Mouse (Mus musculus) frontal cortex, postnatal 10 days (tissue): ENCODE measurements at regions not wholly inside any gene's neighbourhood (a gene's known extent, or its start where the extent isn't known, plus 50 kb on each side); places are given as distances from the start of the nearest gene placed in this dataset.

Experiments used
- DNase-seq, 2 experiments: peaks; one replicate each; pipeline ENCODE4 v3.0.0; 2022; ENCODE audit warnings: low spot score in 2 of 2, mixed read lengths in 1 of 2

DNA sequence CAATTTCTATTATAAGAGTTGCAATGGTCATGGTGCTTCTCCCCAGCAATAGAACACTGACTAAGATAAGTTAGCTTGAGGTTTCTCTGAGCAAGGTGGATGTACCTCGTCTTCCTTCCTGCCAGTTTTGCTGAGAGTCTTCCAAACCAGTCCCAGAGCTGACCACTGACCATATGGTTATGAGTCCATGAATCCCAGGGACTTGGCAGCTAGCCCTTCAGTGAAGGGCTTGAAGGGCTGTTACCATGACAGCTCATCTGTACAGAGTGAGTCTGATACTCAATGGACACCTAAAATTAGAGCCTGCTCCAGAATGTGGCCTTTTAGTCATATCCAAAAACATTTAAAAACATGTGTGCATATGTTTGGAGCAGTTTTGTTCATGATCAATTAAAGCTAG, 297.5 kb upstream of the Thsd7b start:
- no peak for DNase-seq

- DNase-seq = no peak
Measured at GRCm38 (mm10) chr1:128951436-128951835, 321.7 kb upstream of the Thsd7b start.

DNA sequence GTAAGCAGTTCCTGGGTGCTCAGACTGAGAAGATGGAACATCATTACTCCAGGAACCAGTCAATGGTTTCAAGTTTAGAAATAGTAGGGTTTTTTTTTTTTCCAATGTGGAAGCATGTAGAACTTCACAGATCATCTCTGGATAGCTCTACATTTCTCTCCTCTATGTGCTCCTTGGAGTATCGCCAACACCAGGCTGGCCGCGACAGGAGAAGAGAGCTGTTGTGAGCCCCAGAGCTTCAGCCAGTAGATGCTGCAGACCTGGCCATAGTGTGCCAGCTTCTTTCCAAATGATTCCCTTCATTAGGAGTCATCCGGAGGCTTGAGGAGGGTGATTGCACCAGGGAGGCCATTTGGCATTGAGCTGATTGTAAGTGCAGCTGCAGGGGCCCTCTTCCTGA, 322.6 kb upstream of the Thsd7b start:
- DNase-seq = no peak

GRCm38 (mm10) chr1:128914811-128915210, 322.7 kb upstream of the Cxcr4 start:
- no peak for DNase-seq

GRCm38 (mm10) chr1:128912532-128912931, 320.4 kb upstream of the Cxcr4 start:
- no peak for DNase-seq

GRCm38 (mm10) chr1:128907566-128907965, 315.5 kb upstream of the Cxcr4 start:
- DNase-seq = no peak

- no peak for DNase-seq
Measured at GRCm38 (mm10) chr1:128898025-128898424, 305.9 kb upstream of the Cxcr4 start.

- no peak for DNase-seq
Measured at GRCm38 (mm10) chr1:128894546-128894945, 302.5 kb upstream of the Cxcr4 start.

GRCm38 (mm10) chr1:128878291-128878690, 286.2 kb upstream of the Cxcr4 start:
- no peak for DNase-seq

DNA sequence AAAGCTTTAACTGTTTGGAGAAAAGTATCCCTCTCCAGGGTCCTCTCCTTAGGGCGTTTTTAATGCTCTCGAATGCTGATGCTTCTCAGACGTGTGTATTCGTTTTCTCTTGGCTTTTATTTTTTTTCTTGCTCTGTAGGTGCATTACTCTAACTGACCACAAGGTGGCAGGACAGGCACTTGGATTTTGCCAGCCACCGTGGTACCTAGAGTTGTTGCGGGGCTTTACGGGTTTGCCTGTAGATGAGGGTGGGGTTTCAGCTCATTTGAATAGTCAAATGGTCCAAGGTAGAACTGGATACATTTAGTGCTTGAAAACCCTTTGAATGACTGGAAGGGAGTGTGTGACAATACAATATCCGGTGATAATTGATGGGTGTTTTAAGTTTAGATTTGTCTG, 283.2 kb upstream of the Cxcr4 start:
- peak in 1 of 2 experiments; percentile 54 for DNase-seq

DNA sequence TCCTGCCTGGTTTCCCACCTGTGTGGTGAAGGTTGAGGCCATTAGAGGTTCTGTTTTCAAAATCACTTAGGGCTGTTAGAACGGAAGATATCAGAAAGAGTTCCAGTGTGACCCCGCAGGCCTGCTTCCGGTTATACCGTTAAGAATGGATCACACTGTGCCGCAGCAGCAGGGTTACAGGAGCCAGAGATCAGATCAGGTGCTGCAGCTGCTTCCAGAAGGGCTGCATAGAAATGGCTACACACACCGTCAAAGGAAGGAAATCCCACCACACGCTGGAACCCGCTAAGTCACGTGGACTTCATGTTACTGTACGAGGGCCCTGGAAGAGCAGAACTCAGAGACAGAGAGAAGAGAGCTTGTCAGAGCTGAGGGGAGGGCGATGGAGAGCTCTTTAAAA, 282.1 kb upstream of the Cxcr4 start:
- no peak for DNase-seq

GRCm38 (mm10) chr1:128868761-128869160, 276.7 kb upstream of the Cxcr4 start:
- DNase-seq = no peak

DNA sequence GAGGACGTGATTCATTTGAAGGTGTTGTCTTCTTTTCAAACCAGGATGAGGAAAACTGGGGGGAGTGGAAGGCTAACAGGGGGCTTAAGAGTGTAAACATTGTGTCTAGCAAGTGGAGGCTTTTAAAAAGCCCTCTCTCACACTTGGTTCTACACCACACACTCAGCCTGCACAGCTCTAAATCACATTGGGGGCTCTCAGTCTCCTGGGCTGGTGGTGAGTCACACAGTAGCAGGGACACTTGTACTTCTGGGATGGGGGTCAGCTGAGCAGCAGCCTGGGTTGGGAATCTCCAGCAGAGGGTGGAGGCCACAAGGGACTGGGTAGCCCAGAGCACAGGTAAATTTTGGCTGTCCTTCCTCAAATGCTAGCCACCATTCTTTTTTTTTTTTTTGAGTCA, 268.4 kb upstream of the Cxcr4 start:
- no peak for DNase-seq

- no peak for DNase-seq
Measured at GRCm38 (mm10) chr1:128860094-128860493, 268.0 kb upstream of the Cxcr4 start.

GRCm38 (mm10) chr1:128858661-128859060, 266.6 kb upstream of the Cxcr4 start:
- no peak for DNase-seq

- no peak for DNase-seq
Measured at GRCm38 (mm10) chr1:128856933-128857332, 264.8 kb upstream of the Cxcr4 start.

DNA sequence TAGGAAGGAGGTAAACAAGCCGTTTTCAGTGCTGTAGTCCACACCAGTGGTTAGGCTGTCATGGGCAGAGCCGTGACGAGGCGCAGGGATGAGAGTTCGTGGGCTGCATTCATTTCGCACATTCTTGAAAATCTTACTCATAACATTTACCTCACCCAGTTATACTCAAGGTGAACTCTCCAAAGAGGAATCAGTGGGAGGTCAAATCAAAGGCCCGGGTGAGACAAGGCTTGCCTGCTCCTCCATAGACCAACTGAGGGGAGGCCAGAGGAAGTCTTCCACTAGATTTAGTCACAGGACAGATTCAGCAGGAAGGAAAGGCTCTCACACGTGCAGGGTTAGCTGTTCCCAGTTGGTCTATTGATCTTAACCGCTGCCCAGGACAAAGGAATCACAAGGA, 262.6 kb upstream of the Cxcr4 start:
- DNase-seq = no peak

- no peak for DNase-seq
Measured at GRCm38 (mm10) chr1:128853286-128853685, 261.2 kb upstream of the Cxcr4 start.

- no peak for DNase-seq
Measured at GRCm38 (mm10) chr1:128837361-128837760, 245.3 kb upstream of the Cxcr4 start.

GRCm38 (mm10) chr1:128835510-128835909, 243.4 kb upstream of the Cxcr4 start:
- no peak for DNase-seq

DNA sequence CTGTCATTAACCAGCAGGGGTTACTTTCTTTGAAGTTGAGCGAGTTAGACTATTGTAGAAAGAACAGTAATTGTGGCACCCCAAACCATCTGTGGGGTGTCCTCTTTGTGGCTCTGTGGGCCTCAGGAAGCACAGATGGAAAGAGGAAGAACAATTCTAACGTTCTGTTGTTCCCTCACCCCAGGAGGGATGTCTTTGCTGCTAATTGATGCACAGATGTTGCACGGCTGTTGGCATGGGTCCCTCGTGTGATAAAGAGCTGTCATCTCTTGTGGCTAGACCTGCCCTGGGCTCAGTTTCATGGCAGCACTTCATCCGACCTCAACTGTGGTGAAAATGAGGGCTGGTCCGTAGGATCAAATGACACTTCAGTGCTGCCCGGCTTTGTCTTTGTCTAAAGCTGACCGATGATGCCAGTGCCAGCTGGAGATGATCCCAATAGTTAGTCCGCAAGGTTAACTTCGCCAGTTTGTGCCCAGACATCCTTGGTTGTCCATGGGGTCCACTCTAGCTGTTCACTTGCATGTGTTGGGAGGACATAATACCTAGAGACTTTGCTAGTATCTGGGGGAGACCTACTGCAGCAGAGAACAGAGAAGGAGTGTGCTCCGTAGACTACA, 241.1 kb upstream of the Cxcr4 start:
- no peak for DNase-seq

- DNase-seq = peak; percentile 21 to 60
Measured at GRCm38 (mm10) chr1:128832201-128832883, 240.2 kb upstream of the Cxcr4 start.

DNA sequence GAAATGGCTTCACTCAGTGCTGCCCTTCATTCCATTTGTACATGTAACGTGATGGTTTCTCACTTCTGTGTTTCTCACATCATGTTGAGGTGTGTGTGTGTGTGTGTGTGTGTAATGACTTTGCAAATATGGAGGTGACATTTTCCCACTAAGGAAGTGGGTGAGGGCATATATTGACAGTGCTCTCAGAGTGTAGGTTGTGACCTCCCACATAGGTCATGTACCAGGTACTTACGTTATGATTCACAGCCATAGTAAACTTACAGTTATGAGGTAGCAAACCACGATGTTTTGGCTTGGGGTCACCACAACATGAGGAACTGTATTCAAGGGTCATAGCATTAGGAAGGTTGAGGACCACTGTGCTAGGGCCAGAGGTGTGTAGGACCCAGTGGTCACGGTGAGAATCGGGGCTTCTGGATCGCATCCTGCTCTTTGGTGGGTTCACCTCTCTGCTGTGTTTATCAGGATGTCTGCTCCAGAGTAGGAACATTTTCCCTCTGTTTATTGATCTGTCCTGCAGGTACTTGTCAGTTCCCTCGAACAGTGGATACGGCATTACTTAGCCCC, 238.7 kb upstream of the Cxcr4 start:
- DNase-seq = no peak
